8 mouse cellular contexts compared by ENCODE assay signal in the genomic region with DNA sequence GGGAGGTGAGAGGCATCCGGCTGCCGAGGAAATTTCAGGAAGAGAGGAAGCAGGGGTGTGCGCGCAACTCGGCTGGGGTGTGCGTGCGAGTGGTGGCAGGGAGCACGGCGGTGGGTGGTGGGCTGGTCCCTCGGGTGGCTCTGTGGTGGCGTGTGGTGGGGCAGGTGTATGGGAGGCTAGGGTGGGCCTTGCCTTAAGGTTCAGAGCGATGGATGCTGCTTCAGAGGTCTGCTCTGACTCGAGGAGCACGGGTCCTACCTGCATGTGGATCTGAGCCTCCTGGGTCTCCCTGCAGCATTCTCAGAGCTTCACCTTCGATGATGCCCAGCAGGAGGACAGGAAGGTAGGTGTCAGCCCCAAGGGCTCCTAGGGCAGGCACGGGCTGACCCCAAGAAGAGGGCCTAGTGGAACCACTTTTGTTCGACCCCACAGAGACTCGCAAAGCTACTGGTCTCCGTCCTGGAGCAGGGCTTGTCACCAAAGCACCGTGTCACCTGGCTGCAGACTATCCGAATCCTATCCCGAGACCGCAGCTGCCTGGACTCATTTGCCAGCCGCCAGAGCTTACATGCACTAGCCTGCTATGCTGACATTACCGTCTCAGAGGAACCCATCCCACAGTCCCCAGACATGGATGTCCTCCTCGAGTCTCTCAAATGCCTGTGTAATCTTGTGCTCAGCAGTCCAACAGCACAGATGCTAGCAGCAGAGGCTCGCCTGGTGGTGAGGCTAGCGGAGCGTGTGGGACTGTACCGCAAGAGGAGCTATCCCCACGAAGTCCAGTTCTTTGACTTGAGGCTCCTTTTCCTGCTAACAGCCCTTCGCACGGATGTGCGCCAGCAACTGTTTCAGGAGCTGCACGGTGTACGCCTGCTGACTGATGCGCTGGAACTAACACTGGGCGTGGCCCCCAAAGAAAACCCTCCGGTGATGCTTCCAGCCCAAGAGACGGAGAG. TPM values are rescaled to one million over a fixed set of nuclear protein-coding genes. Genes with fewer than 3 reads are reported as not detected.
A peak's percentile ranks its signal among the peaks of the same experiment; 100 is the strongest.
DNase-seq lines count a peak whose midpoint lies in the region; ATAC-seq and TF ChIP-seq lines count a peak whose summit lies in the region.

A gene (minus strand): TSS at position 28 of the 956 bp plus-strand sequence.

- TF ChIP-seq EP300 in lung, postnatal 0 days (IDR thresholded peaks at IDR 0.05) = no peak; the same call in 1 of the 2 replicates
- no peak for TF ChIP-seq EP300 in liver, embryonic 14.5 days (IDR thresholded peaks at IDR 0.05; ENCODE audit: low read depth)

- TF ChIP-seq CTCF in lung, postnatal 0 days (IDR thresholded peaks at IDR 0.05) = no peak
- TF ChIP-seq CTCF in liver, embryonic 14.5 days (IDR thresholded peaks at IDR 0.05; ENCODE audit: low read depth) = no peak; the same call in 1 of the 2 replicates

- H3K9ac ChIP-seq in lung, postnatal 0 days (replicated peaks; ENCODE audit: low read depth) = peak within 1 kb of the TSS; percentile 91
- peak within 1 kb of the TSS; percentile 97 for H3K9ac ChIP-seq in hindbrain, embryonic 14.5 days
- H3K9ac ChIP-seq in liver, embryonic 14.5 days (replicated peaks) = peak within 1 kb of the TSS; percentile 85

- H3K27me3 ChIP-seq in lung, postnatal 0 days (replicated peaks; ENCODE audit: insufficient read depth, low read length) = no peaks in the 10 kb centered on the region
- H3K27me3 ChIP-seq in erythroblast, embryonic 14.5 days (ENCODE audit: control insufficient read depth) = no peaks in the 10 kb centered on the region
- H3K27me3 ChIP-seq in hindbrain, embryonic 14.5 days (ENCODE audit: control insufficient read depth, insufficient read depth, low read length) = no peaks in the 10 kb centered on the region
- H3K27me3 ChIP-seq in liver, embryonic 14.5 days (ENCODE audit: control insufficient read depth, insufficient read depth, low read length) = no peaks in the 10 kb centered on the region
- H3K27me3 ChIP-seq in splenic B cell, adult 2 months (ENCODE audit: control insufficient read depth, insufficient read depth, low read length, poor library complexity, severe bottlenecking) = no peaks in the 10 kb centered on the region

- peak; percentile 3 for ATAC-seq in lung, postnatal 0 days
- ATAC-seq in hindbrain, embryonic 14.5 days (ENCODE audit: low FRiP score) = peak; percentile 49
- ATAC-seq in liver, embryonic 14.5 days (ENCODE audit: insufficient read depth) = peak; percentile 17

- H3K27ac ChIP-seq in lung, postnatal 0 days (ENCODE audit: low read length) = peak within 1 kb of the TSS; percentile 98
- H3K27ac ChIP-seq in hindbrain, embryonic 14.5 days = peak within 1 kb of the TSS; percentile 89
- peak within 1 kb of the TSS; percentile 91 for H3K27ac ChIP-seq in liver, embryonic 14.5 days

- 27% methylated on average over 40 of the region's 40 CpGs for WGBS in lung, postnatal 0 days
- 37% methylated on average over 40 of the region's 40 CpGs for WGBS in hindbrain, embryonic 14.5 days
- WGBS in liver, embryonic 14.5 days (ENCODE audit: insufficient replicate concordance) = 28% methylated on average over 40 of the region's 40 CpGs

- H3K36me3 ChIP-seq in lung, postnatal 0 days (ENCODE audit: insufficient read depth, low read length) = peaks cover 28% of the 10 kb centered on the region
- peaks cover 74% of the 10 kb centered on the region for H3K36me3 ChIP-seq in erythroblast, embryonic 14.5 days (ENCODE audit: control insufficient read depth)
- H3K36me3 ChIP-seq in hindbrain, embryonic 14.5 days (replicated peaks; ENCODE audit: control insufficient read depth, insufficient read depth) = peaks cover 64% of the 10 kb centered on the region
- peaks cover 33% of the 10 kb centered on the region for H3K36me3 ChIP-seq in liver, embryonic 14.5 days (replicated peaks; ENCODE audit: control insufficient read depth, insufficient read depth, low read depth)
- peaks cover 9% of the 10 kb centered on the region for H3K36me3 ChIP-seq in splenic B cell, adult 2 months (ENCODE audit: control insufficient read depth, insufficient read depth, low read length, poor library complexity, severe bottlenecking)

- peak within 1 kb of the TSS; percentile 91 for H3K4me2 ChIP-seq in lung, postnatal 0 days (replicated peaks; ENCODE audit: low read depth, low read length)
- peak within 1 kb of the TSS; percentile 83 for H3K4me2 ChIP-seq in hindbrain, embryonic 14.5 days (replicated peaks)
- peak within 1 kb of the TSS; percentile 86 for H3K4me2 ChIP-seq in liver, embryonic 14.5 days (ENCODE audit: low read depth)

- H3K9me3 ChIP-seq in lung, postnatal 0 days (ENCODE audit: low read length) = no peaks in the 10 kb centered on the region
- H3K9me3 ChIP-seq in erythroblast, embryonic 14.5 days (ENCODE audit: control insufficient read depth, low read length) = no peaks in the 10 kb centered on the region
- no peaks in the 10 kb centered on the region for H3K9me3 ChIP-seq in hindbrain, embryonic 14.5 days (ENCODE audit: control insufficient read depth, low read length)
- H3K9me3 ChIP-seq in liver, embryonic 14.5 days (ENCODE audit: control insufficient read depth, low read length) = no peaks in the 10 kb centered on the region

- H3K4me1 ChIP-seq in lung, postnatal 0 days (ENCODE audit: insufficient read depth, low read depth, low read length) = peaks cover 21% of the 10 kb centered on the region
- peaks cover 51% of the 10 kb centered on the region for H3K4me1 ChIP-seq in erythroblast, embryonic 14.5 days (ENCODE audit: control insufficient read depth)
- peaks cover 27% of the 10 kb centered on the region for H3K4me1 ChIP-seq in hindbrain, embryonic 14.5 days (replicated peaks; ENCODE audit: control insufficient read depth, insufficient read depth, low read length)
- H3K4me1 ChIP-seq in liver, embryonic 14.5 days (replicated peaks; ENCODE audit: control insufficient read depth in 2 of 2, insufficient read depth in 2 of 2, low read length in 1 of 2) = peaks cover 11 to 17% of the 10 kb centered on the region in 2 experiments

- DNase-seq in lung, postnatal 0 days (ENCODE audit: low spot score) = no peak
- DNase-seq in lung, postnatal 10 days = no peak
- DNase-seq in adrenal gland, postnatal 36 days = no peak
- DNase-seq in hindbrain, embryonic 14.5 days (ENCODE audit: low spot score) = no peak
- DNase-seq in liver, embryonic 14.5 days (ENCODE audit: low read depth in 3 of 3, low spot score in 3 of 3) = no peak
- DNase-seq in splenic B cell, adult 2 months (ENCODE audit: low read depth, low spot score) = peak; percentile 17
- no peak for DNase-seq in ovary, postnatal 14 days (ENCODE audit: low spot score)

- peak within 1 kb of the TSS; percentile 76 for H3K4me3 ChIP-seq in lung, postnatal 0 days (ENCODE audit: low read depth, low read length)
- H3K4me3 ChIP-seq in erythroblast, embryonic 14.5 days (replicated peaks) = peak within 1 kb of the TSS; percentile 79
- peak within 1 kb of the TSS; percentile 83 for H3K4me3 ChIP-seq in hindbrain, embryonic 14.5 days (replicated peaks; ENCODE audit: low read length)
- H3K4me3 ChIP-seq in liver, embryonic 14.5 days (ENCODE audit: insufficient read depth in 1 of 2, low read depth in 2 of 2, low read length in 2 of 2) = peak within 1 kb of the TSS; percentile 83 to 93

RNA-seq across cellular contexts. Expression of the gene that starts here (rescaled TPM):
- polyA plus RNA-seq in lung, postnatal 0 days (2015; fragmentation: Nextera tagmentation; extraction: Ambion mirVana) = 69.1 and 81.7 TPM in 2 replicates
- 10 to 100 TPM; 30.5 to 41.4 TPM for total RNA-seq in adrenal gland, postnatal 36 days (2021)
- 0.95 and 1.2 TPM in 2 replicates for polyA plus RNA-seq in erythroblast, embryonic 14.5 days (2012)
- polyA plus RNA-seq in hindbrain, embryonic 14.5 days (2014; fragmentation: Nextera tagmentation; extraction: Ambion mirVana) = 40.1 and 50.5 TPM in 2 replicates
- polyA plus RNA-seq in liver, embryonic 14.5 days (2012; rRNA removed) = 8.3 and 11.6 TPM in 2 replicates
- polyA plus RNA-seq in liver, embryonic 14.5 days (2014; fragmentation: Nextera tagmentation; extraction: Ambion mirVana) = 20.6 and 21.1 TPM in 2 replicates
